Mouse (Mus musculus) liver, embryonic 18 days (tissue): Measurements from ENCODE around the gene Fbxl22. TPM values are rescaled to one million over a fixed set of nuclear protein-coding genes. Genes with fewer than 3 reads are reported as not detected.

Experiments used
- polyA plus RNA-seq: library from polyadenylated mRNA; depleted of rRNA; stranded (reverse); fragments of >200 nt; gene quantifications from 2 replicates; pipeline ENCODE4 v1.2.3, GENCODE M21; 2012; rRNA removed

The Fbxl22 gene
- 0.20 and 0.32 TPM in 2 replicates for polyA plus RNA-seq

DNA sequence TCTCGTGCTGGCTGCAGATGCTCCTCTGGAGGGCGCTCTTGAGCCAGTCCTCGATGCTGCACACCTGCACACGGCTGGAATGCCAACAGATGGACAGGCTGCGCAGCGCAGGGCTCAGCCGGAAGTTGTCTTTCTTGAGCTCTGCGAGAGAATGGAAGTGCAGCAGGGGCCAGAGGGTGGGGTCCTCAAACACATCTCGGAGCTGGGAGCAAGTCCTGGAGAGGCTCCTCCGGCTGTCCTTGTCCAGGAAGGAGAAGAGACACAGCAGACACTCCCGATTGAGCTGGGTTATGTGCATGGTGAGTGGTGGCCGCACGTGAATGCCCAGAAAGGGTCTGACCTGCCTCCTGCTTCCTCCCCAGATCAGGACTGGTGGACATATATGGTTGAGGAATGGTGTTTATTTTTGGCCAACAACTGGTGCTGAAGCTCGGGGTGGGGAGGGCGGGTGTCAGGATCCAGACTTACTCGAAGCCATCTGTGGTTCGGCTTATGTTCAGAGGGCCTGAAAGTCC is at the start of gene Fbxl22:
Gene Fbxl22 (minus strand): TSS at position 338 of the 515 bp plus-strand sequence.

Other genes starting within 250 kb of the Fbxl22 start
- gene Herc1, start 164.1 kb downstream of the Fbxl22 start, polyA plus RNA-seq = 16.8 and 18.2 TPM in 2 replicates
- gene Usp3, start 78.5 kb upstream of the Fbxl22 start, polyA plus RNA-seq = 9.7 and 10.1 TPM in 2 replicates
- 0.25 and 0.34 TPM in 2 replicates for gene Car12, start 199.1 kb upstream of the Fbxl22 start, polyA plus RNA-seq